Mouse (Mus musculus) kidney, adult 2 months (tissue): ENCODE results near the gene Ripply3. TPM values are rescaled to one million over a fixed set of nuclear protein-coding genes. Genes with fewer than 3 reads are reported as not detected.

Experiments used
- DNase-seq: peaks from one replicate; pipeline ENCODE4 v3.0.0; 2021
- H3K27ac ChIP-seq: fragments of 200-500 bp; 2 replicates; pipeline ENCODE4 v1.5.1; 2012; ENCODE audit warnings: low read depth, low read length, control low read depth, inconsistent platforms; ENCODE audit not compliant: insufficient read depth
- H3K27me3 ChIP-seq: fragments of 200-500 bp; replicated peaks from 2 replicates; pipeline ENCODE4 v1.6.1; 2012; ENCODE audit warnings: mild to moderate bottlenecking, moderate library complexity, low read length, inconsistent platforms; ENCODE audit not compliant: control insufficient read depth, insufficient read depth
- H3K36me3 ChIP-seq: fragments of 200-500 bp; 2 replicates; pipeline ENCODE4 v1.6.1; 2012; ENCODE audit warnings: mild to moderate bottlenecking, moderate library complexity, low read length, inconsistent platforms; ENCODE audit not compliant: control insufficient read depth, insufficient read depth
- H3K4me1 ChIP-seq: fragments of 200-500 bp; 2 replicates; pipeline ENCODE4 v1.6.1; 2011; ENCODE audit warnings: low read length; ENCODE audit not compliant: control insufficient read depth, insufficient read depth
- H3K4me3 ChIP-seq: fragments of 200-500 bp; 2 replicates; pipeline ENCODE4 v1.5.1; 2011; ENCODE audit warnings: mild to moderate bottlenecking, low read depth, low read length, control low read depth; ENCODE audit not compliant: insufficient read depth
- CTCF ChIP-seq: fragments of 200-500 bp; conservative IDR thresholded peaks from 2 replicates; pipeline ENCODE4 v1.5.1; 2011; ENCODE audit warnings: low read depth, mild to moderate bottlenecking, control low read depth, low read length, moderate library complexity, mixed read lengths; ENCODE audit not compliant: insufficient read depth, insufficient read length
- POLR2A ChIP-seq: fragments of 200-500 bp; IDR thresholded peaks from one replicate; pipeline ENCODE4 v1.6.1; 2011; ENCODE audit warnings: low read depth, low read length, control low read depth
- WGBS: fragments of 180-500 bp; shearing (Covaris S2); methylation state at CpG from one replicate; pipeline ENCODE4 v1.1.7; 2018; 5-methylcytosine and 5-hydroxymethylcytosine counted together
- polyA plus RNA-seq: library from polyadenylated mRNA; depleted of rRNA; stranded (reverse); fragments of >200 nt; gene quantifications from 2 replicates; pipeline ENCODE4 v1.2.3, GENCODE M21; 2012

Gene Ripply3
- polyA plus RNA-seq, 1 experiment, result 5.3 TPM

DNA sequence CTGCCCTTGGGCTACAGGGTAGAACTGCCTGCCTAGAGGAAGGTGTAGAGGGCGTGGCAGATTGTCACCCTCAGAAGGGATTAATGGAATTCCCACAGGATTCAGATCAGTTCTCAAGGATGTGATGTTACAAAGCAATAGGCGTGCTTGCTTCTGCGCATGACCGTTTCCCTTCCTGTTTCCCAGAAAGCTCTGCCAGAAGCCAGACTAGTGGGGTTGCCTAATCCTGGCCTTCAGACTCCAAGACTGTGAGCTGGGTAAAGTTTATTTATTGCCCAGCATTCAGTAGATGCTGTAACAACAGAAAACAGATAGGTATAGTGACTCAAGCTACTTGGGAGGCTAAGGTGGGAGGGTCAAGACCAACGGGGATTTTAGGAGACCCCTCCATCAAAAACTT lies 30.1 kb upstream of the Ripply3 start:
- H3K27me3 ChIP-seq, result no peaks in the 10 kb centered on the region
- no peak for TF ChIP-seq CTCF
- TF ChIP-seq POLR2A, result no peak
- 89% methylated on average over 5 of the region's 5 CpGs for WGBS
- no peak overlapping the region for H3K4me3 ChIP-seq
- H3K36me3 ChIP-seq, result no peaks in the 10 kb centered on the region
- no peaks in the 10 kb centered on the region; the same call in 1 of the 2 replicates for H3K4me1 ChIP-seq
- no peak overlapping the region for H3K27ac ChIP-seq
- no peak for DNase-seq

DNA sequence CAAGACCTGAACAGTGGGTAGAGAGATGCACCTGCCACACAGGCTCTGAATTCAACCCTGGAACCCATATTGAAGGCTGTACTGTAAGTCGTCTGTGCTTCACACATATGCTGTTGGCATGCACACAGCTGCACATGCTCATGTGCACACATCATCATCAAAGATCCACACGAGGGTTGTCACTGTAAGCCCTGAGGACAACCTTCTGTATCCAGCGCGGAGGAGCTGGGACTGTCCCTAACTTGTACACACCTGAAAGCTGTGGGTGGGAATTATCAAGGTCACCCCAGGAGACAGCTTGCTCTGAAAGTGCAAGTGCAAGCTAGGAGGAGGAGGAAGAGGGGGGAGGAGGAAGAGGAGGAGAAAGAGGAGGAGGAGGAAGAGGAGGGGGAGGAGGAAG lies 29.0 kb upstream of the Ripply3 start:
- no peak for DNase-seq
- TF ChIP-seq POLR2A (no peak), CTCF (no peak)
- Histone ChIP-seq H3K4me3 (no peak overlapping the region), H3K4me1 (no peaks in the 10 kb centered on the region; the same call in 1 of the 2 replicates), H3K27me3 (no peaks in the 10 kb centered on the region), H3K36me3 (no peaks in the 10 kb centered on the region), H3K27ac (no peak overlapping the region)
- WGBS, result 59% methylated on average over 4 of the region's 4 CpGs

DNA sequence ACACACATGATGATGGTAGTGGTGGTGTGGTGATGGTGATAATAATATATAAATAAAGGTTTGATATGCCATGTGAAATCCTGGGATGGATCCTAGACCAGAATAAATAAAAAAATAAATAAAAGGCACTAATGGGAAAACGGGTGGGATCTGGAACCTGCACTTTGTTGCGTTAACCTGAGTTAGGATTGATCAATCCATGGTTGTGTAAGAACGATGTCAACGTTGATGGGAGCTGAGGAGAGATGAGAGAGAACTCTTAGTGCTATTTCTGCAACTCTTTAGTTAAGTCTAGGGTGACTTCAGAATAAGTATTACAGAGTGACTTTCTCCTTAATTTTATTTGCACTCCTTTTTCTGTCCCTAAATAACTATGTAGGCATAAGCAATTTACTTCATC lies 27.0 kb upstream of the Ripply3 start:
- no peak for TF ChIP-seq CTCF
- TF ChIP-seq POLR2A, result no peak
- WGBS, result 94% methylated on average over 4 of the region's 4 CpGs
- Histone ChIP-seq H3K27me3 (no peaks in the 10 kb centered on the region), H3K4me1 (no peaks in the 10 kb centered on the region; the same call in 1 of the 2 replicates), H3K4me3 (no peak overlapping the region), H3K27ac (no peak overlapping the region), H3K36me3 (no peaks in the 10 kb centered on the region)
- no peak for DNase-seq

DNA sequence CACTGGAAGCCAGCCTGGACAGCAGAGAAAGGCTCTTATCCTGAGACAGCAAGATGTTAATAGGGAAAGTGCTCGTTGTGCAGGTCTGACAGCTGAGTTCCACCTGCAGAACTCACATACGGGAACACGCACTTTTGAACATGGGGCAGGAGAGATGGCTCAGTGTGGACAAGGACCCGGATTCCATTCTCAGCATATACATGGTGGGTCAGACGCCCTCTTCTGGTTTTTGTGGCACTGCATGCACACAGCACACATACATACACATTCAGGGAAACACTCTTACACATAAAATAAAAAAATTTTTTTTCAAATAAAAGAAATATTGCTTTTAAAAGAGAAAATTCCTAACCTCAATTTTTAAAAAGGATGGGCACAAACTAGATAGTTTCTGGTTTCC lies 26.5 kb upstream of the Ripply3 start:
- no peak overlapping the region for H3K4me3 ChIP-seq
- TF ChIP-seq POLR2A, result no peak
- 0 out of 2 replicates have a peak, but pooled peaks have one; percentile 5 for TF ChIP-seq CTCF
- H3K27ac ChIP-seq, result no peak overlapping the region
- DNase-seq, result no peak
- H3K36me3 ChIP-seq, result no peaks in the 10 kb centered on the region
- H3K4me1 ChIP-seq, result no peaks in the 10 kb centered on the region; the same call in 1 of the 2 replicates
- 88% methylated on average over 5 of the region's 5 CpGs for WGBS
- H3K27me3 ChIP-seq, result no peaks in the 10 kb centered on the region

DNA sequence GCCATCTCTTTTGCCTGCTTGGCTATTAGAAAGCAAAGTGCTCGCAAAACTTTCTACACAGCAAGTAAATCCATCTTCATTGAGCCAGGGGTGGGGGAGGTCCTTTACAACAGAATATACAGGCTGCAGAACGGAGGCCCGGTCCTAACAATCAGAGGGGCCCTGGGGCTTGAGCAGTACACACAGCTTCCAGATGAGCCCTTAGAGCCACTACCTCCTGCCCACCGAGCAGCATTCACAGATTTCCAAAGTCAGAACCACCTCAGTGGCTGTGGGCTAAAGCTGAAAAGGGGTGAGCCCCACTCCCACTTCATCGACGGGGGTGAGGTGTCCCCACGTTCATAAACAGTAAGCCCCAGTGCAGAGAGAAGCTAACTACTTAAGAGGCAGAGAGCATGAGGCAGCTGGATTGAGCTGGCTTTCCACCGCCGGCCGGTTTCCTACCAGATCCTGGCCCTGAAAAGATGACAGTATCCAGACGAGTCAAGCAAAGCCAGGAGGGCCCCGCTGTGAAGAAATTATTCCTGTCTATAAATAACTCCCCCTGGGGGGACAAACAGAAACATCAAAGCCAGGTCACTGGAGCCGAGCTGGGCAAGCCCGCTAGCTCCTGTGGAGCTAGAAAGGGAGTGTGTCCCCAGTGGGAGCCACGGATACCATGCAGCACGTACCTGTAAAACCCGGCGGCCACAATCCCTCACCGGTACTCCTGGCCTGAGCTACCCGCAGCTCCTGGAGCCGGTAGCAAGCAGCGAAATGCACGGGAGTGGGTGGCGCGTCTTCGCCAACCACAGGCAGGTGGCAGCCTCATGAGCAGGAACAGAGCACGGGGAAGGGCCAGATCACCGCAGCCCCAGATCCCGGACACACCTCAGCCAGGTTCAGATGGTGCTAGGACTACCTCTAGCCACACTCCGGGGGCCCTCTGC lies 25.7 kb upstream of the Ripply3 start:
- DNase-seq, result peak; percentile 55
- no peak for TF ChIP-seq POLR2A
- peak; percentile 45 for TF ChIP-seq CTCF
- peak overlapping the region; percentile 23; the same call in 1 of the 2 replicates for H3K4me3 ChIP-seq
- H3K36me3 ChIP-seq, result no peaks in the 10 kb centered on the region
- H3K4me1 ChIP-seq, result no peaks in the 10 kb centered on the region; the same call in 1 of the 2 replicates
- H3K27ac ChIP-seq, result no peak overlapping the region
- 14% methylated on average over 30 of the region's 30 CpGs for WGBS
- no peaks in the 10 kb centered on the region for H3K27me3 ChIP-seq

DNA sequence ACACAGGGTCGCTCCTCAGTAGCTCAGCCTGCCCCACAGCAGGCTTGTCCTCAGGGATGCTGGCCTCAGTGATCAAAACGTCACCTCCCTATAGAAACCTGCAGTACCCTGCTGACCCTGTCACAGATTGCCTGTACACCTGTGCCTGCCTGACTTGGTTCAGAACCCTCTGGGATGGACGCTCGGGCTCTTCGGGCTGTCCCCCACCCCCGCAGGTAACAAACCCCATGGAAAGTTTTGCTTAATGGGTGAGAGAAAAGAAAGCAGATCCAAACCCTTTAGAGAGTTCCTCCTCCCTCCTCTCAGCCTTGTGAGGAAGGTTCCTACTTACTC lies 25.1 kb upstream of the Ripply3 start:
- no peak for TF ChIP-seq POLR2A
- no peak for TF ChIP-seq CTCF
- Histone ChIP-seq H3K27ac (no peak overlapping the region), H3K4me3 (peak overlapping the region; percentile 23; the same call in 1 of the 2 replicates), H3K4me1 (no peaks in the 10 kb centered on the region; the same call in 1 of the 2 replicates), H3K27me3 (no peaks in the 10 kb centered on the region), H3K36me3 (no peaks in the 10 kb centered on the region)
- WGBS, result 29% methylated on average over 6 of the region's 6 CpGs
- no peak for DNase-seq

DNA sequence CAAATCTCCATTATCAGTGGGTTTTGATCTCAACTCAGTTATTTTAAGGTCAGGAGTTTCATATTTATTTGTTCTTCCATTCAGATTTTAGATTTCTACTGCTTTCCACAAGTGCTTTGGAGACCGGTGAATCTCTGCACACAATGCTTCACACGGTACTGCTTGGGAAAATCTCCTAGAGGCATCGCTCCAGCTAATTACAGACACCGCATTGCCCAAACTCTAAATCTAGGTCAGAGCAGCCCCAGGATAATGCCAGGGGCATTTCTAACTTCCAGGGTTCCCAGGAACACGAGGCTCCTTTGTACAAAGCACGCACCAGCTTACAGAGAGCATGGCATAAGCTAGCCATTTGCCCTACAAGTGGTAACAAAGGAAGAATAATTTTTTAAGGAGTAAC lies 20.7 kb upstream of the Ripply3 start:
- TF ChIP-seq POLR2A (no peak), CTCF (no peak)
- peaks cover 2% of the 10 kb centered on the region; the same call in 1 of the 2 replicates for H3K4me1 ChIP-seq
- 57% methylated on average over 6 of the region's 6 CpGs for WGBS
- DNase-seq, result no peak
- no peak overlapping the region for H3K27ac ChIP-seq
- no peak overlapping the region for H3K4me3 ChIP-seq
- H3K36me3 ChIP-seq, result no peaks in the 10 kb centered on the region
- H3K27me3 ChIP-seq, result no peaks in the 10 kb centered on the region
